Mouse (Mus musculus) Patski (cell line): ENCODE results near the gene Slc27a1. TPM values are rescaled to one million over a fixed set of nuclear protein-coding genes. Genes with fewer than 3 reads are reported as not detected.
A peak's percentile ranks its signal among the peaks of the same experiment; 100 is the strongest.

Source experiments
- ATAC-seq: fragments of 100-300 bp; one replicate; pipeline ENCODE4 v1.8.0; 2021
- CTCF ChIA-PET: fragments of 350-600 bp; sonication (Branson Sonifier 250); formaldehyde crosslinking; loops from one replicate; lab custom pipeline; 2022; ENCODE audit warnings: inconsistent platforms; lab: Charles Lee
- POLR2A ChIA-PET: fragments of 350-600 bp; sonication (Branson Sonifier 250); formaldehyde crosslinking; loops from one replicate; lab custom pipeline; 2022; ENCODE audit warnings: antibody characterized with exemption, inconsistent platforms; lab: Charles Lee
- DNase-seq: peaks from one replicate; pipeline ENCODE4 v3.0.0-alpha.2; 2011; ENCODE audit warnings: low read depth, low spot score
- H3K27me3 ChIP-seq: fragments of 371-371 bp; one replicate; pipeline ENCODE4 v1.5.1; 2021
- CTCF ChIP-seq: fragments of 100-300 bp; IDR thresholded peaks from one replicate; pipeline ENCODE4 v1.5.1; 2021
- in situ Hi-C: fragments of 300-500 bp; cut with MboI; formaldehyde crosslinking; loops from 3 replicates; pipeline ENCODE4 v1.11.1; 2018; ENCODE audit warnings: low pct_unique_long_range_greater_than_20kb, mixed read lengths
- polyA plus RNA-seq: library from polyadenylated mRNA; unstranded; gene quantifications from one replicate; pipeline ENCODE4 v1.2.3, GENCODE M21; 2021

Slc27a1 gene
- polyA plus RNA-seq, 1 experiment from 2014 or later, result 40.9 TPM

GRCm38 (mm10) chr8:71567587-71567986 is 1.1 kb upstream of the Slc27a1 start:
- POLR2A ChIA-PET, result interaction anchor here (4.0 kb wide), 1 partner anchor 27 kb away, joined by 12 read pairs; no protein-coding TSS in a partner anchor
- no peak for TF ChIP-seq CTCF
- in situ Hi-C loops, result no loop called here
- DNase-seq, result no peak
- no peak for ATAC-seq
- CTCF ChIA-PET, result interaction anchor here (1.4 to 2.4 kb wide), 4 partner anchors 25 to 93 kb away, joined by 3 to 9 read pairs (median 6); no protein-coding TSS in a partner anchor
- no peaks in the 10 kb centered on the region for H3K27me3 ChIP-seq

GRCm38 (mm10) chr8:71568941-71569340 is 259 bp downstream of the Slc27a1 start:
- CTCF ChIA-PET, result interaction anchor here (0.9 to 2.4 kb wide), 6 partner anchors 13 to 92 kb away, joined by 3 to 9 read pairs (median 4); no protein-coding TSS in a partner anchor
- no peak for DNase-seq
- POLR2A ChIA-PET, result interaction anchor here (0.7 to 4.0 kb wide), 6 partner anchors 9 to 77 kb away, joined by 3 to 12 read pairs (median 6); partner anchors contain the start of gene Pgls
- in situ Hi-C loops, result no loop called here
- ATAC-seq, result no peak
- no peaks in the 10 kb centered on the region for H3K27me3 ChIP-seq
- TF ChIP-seq CTCF, result no peak

DNA sequence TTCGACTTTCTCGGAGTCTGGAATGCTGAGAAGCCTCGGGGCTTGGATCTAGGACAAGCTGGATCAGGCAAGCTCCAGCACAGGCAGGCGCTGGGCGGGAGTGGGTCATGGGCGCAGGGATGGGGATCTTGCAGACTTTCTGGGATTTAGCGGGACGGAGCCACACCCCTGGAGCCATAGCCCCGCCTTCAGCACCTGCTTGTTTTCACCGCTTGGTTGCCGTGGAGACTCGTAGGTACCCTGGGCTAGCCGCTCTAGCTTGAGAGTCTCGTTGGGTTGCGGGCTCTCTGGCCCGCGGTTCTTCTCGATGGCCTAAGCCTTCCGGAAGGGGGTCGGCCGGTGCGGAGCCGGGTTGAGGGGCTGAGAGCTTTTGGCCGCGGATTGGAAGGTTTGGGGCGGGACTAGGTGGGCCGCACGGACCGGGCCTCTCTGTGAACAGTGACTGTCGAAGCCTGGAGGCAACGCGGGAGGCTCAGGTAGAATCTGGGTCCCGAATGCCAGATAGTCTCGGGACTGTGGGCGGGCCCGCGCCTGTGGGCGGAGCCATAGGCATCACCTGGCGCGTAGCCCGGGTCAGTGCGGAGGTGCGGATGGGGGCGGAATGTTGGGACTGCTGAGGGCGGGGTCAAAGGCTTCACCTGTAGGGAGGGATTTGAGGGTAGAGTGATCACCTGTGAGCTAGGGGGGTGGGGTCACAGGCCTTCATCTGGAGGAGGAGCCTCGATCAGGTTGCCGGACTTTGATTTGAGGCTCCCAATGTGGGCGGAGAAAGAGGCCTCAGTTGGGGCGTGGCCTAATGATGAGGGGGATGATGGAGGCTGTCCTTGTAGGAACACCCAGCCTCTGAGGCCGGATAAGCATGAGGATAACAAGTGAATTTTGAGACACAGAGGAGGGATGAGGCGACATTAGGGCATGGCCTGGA is 946 bp downstream of the Slc27a1 start:
- in situ Hi-C loops, result no loop called here
- no peak for TF ChIP-seq CTCF
- no peak for DNase-seq
- ChIA-PET CTCF (interaction anchor here (0.8 to 2.4 kb wide), 7 partner anchors 8 to 91 kb away, joined by 3 to 9 read pairs (median 4); no protein-coding TSS in a partner anchor), POLR2A (interaction anchor here (1.0 to 4.0 kb wide), 6 partner anchors 8 to 25 kb away, joined by 3 to 12 read pairs (median 8); partner anchors contain the start of gene Pgls)
- H3K27me3 ChIP-seq, result no peaks in the 10 kb centered on the region
- peak; percentile 42 for ATAC-seq

DNA sequence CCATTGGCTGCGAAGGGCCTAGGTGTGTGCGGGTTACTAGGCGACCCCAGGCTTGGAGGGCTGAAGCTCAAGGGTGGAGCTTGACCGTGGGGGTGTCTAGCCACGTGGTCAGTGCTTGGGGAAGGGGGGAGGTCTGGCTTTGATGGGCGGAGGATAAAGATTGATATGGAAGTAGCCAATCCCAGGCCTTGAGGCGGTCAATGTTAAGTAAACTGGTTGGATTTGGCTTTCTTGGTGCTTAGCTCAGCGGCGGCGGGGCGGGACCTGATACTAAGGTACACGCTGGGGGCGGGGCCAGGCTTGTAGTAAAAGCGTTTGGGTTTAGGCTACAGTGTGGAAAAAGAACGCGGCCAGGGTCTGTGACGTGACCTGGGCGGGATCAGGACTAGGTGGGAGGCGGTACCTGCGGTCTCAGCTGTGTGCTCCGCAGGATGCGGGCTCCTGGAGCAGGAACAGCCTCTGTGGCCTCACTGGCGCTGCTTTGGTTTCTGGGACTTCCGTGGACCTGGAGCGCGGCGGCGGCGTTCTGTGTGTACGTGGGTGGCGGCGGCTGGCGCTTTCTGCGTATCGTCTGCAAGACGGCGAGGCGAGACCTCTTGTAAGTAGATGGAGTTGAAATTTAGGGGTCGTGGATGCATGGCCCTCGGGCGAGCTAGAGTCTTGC is 1.7 kb downstream of the Slc27a1 start:
- no peak for TF ChIP-seq CTCF
- ChIA-PET POLR2A (interaction anchor here (1.2 to 4.0 kb wide), 2 partner anchors 21 to 24 kb away, joined by 6 to 12 read pairs; partner anchors contain the start of gene Pgls), CTCF (interaction anchor here (0.8 to 1.1 kb wide), 5 partner anchors 9 to 91 kb away, joined by 3 to 4 read pairs (median 3); no protein-coding TSS in a partner anchor)
- no peaks in the 10 kb centered on the region for H3K27me3 ChIP-seq
- peak; percentile 70 for ATAC-seq
- in situ Hi-C loops, result no loop called here
- DNase-seq, result peak; percentile 86

- ChIA-PET POLR2A (no interaction called here), CTCF (interaction anchor here (1.7 kb wide), 2 partner anchors 9 to 89 kb away, joined by 3 to 6 read pairs; no protein-coding TSS in a partner anchor)
- ATAC-seq, result no peak
- DNase-seq, result no peak
- TF ChIP-seq CTCF, result no peak
- H3K27me3 ChIP-seq, result no peaks in the 10 kb centered on the region
- in situ Hi-C loops, result no loop called here
Measured at GRCm38 (mm10) chr8:71572077-71572476, 3.4 kb downstream of the Slc27a1 start.

GRCm38 (mm10) chr8:71572847-71573633 is 4.4 kb downstream of the Slc27a1 start:
- ChIA-PET POLR2A (interaction anchor here (1.1 kb wide), 1 partner anchor 18 kb away, joined by 3 read pairs; no protein-coding TSS in a partner anchor), CTCF (interaction anchor here (0.7 to 1.7 kb wide), 4 partner anchors 10 to 88 kb away, joined by 3 to 6 read pairs (median 3); no protein-coding TSS in a partner anchor)
- in situ Hi-C loops, result no loop called here
- DNase-seq (no peak), ATAC-seq (no peak)
- H3K27me3 ChIP-seq, result no peaks in the 10 kb centered on the region
- no peak for TF ChIP-seq CTCF

DNA sequence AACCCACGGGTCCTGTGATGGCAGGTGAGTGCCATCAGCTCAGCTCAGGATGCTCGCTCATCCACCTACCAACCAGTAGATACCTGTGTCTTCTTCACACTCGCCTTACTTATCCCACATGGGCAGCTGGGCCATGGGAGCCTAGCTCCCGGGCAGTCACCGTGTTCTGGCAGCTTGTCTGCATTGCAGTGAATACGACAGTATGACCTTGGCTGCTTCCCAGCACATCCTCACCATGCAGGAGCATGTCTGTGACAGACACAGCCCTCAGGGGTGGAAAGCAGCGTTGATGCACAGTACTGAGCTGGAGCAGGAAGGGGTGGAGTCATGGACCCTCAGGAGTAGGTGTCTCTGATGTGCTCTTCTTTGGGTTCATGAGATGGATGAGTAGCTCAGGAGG is 5.7 kb downstream of the Slc27a1 start:
- no peak for TF ChIP-seq CTCF
- in situ Hi-C loops, result no loop called here
- no peaks in the 10 kb centered on the region for H3K27me3 ChIP-seq
- ChIA-PET CTCF (no interaction called here), POLR2A (no interaction called here)
- ATAC-seq (no peak), DNase-seq (no peak)

DNA sequence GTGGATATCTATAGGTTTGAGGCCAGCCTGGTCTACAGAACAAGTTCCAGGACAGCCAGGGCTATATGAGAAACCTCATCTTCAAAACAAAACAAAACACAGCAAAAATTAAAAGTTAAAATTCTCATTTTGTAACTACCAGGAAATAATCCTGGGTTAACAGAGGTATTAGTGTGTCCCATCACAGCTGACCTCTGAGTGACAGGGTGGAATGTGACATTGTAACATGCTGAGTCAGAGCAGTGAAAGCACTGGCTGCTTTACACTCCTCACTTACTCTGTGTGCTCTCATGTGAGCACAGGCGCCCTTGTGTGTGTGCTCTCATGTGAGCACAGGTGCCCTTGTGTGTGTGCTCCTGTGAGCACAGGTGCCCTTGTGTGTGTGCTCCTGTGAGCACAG is 6.3 kb downstream of the Slc27a1 start:
- no peak for TF ChIP-seq CTCF
- CTCF ChIA-PET, result no interaction called here
- in situ Hi-C loops, result no loop called here
- H3K27me3 ChIP-seq, result no peaks in the 10 kb centered on the region
- POLR2A ChIA-PET, result no interaction called here
- DNase-seq (no peak), ATAC-seq (no peak)

DNA sequence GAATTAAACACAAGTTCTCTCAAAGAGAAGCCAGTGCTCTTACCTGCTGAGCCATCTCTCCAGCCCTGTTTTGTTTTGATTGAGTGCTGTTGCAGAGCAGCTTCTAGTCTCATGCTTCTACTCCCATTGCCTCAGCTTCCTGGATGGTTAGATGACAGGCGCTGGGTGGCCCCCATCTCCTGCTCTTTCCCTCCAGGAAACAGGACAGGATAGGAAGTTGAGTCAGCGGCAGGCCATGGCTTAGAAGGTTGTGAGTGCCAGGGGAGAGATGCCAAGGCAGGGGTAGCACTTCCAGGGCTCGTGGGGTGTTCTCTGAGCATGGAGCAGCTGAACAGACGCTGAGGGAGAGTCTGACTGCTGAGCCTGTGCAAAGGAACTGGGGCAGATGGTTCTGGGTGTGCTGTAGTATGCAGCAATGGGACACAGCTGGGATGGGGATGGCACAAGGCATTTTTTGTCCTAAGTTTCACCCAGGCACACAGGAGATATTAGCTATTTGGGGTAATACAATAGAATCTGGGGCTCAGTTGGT is 9.2 kb downstream of the Slc27a1 start:
- ATAC-seq, result no peak
- in situ Hi-C loops, result no loop called here
- no peaks in the 10 kb centered on the region for H3K27me3 ChIP-seq
- DNase-seq, result no peak
- ChIA-PET CTCF (interaction anchor here (2.3 to 3.5 kb wide), 2 partner anchors 9 to 16 kb away, joined by 8 to 15 read pairs; no protein-coding TSS in a partner anchor), POLR2A (interaction anchor here (1.0 to 2.8 kb wide), 2 partner anchors 9 to 15 kb away, joined by 3 to 11 read pairs; partner anchors contain the start of gene Slc27a1)
- TF ChIP-seq CTCF, result no peak
